Mouse (Mus musculus) erythroblast, adult 5-6 weeks (primary cell): Measurements from ENCODE around the gene Knop1. TPM values are rescaled to one million over a fixed set of nuclear protein-coding genes. Genes with fewer than 3 reads are reported as not detected.

Experiments used
- ATAC-seq: replicated peaks from 2 replicates; pipeline ENCODE4 v1.8.0; 2016; ENCODE audit warnings: moderate number of reproducible peaks, mild to moderate bottlenecking, moderate TSS enrichment, inconsistent platforms; ENCODE audit not compliant: poor library complexity, low FRiP score, severe bottlenecking
- total RNA-seq, 2 experiments: library from RNA; stranded (forward) in 1 of 2; stranded (reverse) in 1 of 2; fragments of 150-400 nt in 1 of 2; fragments of 200-764, 138-1000 nt in 1 of 2; gene quantifications; 2 replicates each; pipeline versions ENCODE4 v1.2.3 to v1.2.4; 2015 to 2017; ENCODE audit warnings: low replicate concordance in 2 of 2

Gene Knop1
- total RNA-seq, 2 experiments from 2014 or later, result 5.2 to 7.2 TPM

GRCm38 (mm10) chr7:118803425-118803824 lies 52.6 kb downstream of the Knop1 start:
- ATAC-seq, result no peak

- ATAC-seq, result no peak
These were observed 54.3 kb downstream of the Knop1 start for GRCm38 (mm10) chr7:118801791-118802190.

GRCm38 (mm10) chr7:118800112-118800734 lies 55.8 kb downstream of the Knop1 start:
- ATAC-seq, result no peak

- ATAC-seq, result no peak
These were observed 57.9 kb downstream of the Knop1 start for GRCm38 (mm10) chr7:118798105-118798570.

GRCm38 (mm10) chr7:118797600-118797999 lies 58.5 kb downstream of the Knop1 start:
- ATAC-seq, result no peak

GRCm38 (mm10) chr7:118796838-118797237 lies 59.2 kb downstream of the Knop1 start:
- no peak for ATAC-seq

GRCm38 (mm10) chr7:118795779-118796178 lies 60.3 kb downstream of the Knop1 start:
- ATAC-seq, result no peak

GRCm38 (mm10) chr7:118793899-118794298 lies 62.2 kb downstream of the Knop1 start:
- no peak for ATAC-seq

Other genes starting within 250 kb of the Knop1 start
- 17.1 and 23.0 TPM in 2 replicates for gene Gde1, start 150.5 kb downstream of the Knop1 start, total RNA-seq (2015; ENCODE audit: low replicate concordance)
- 11.6 and 19.3 TPM in 2 replicates for gene Gde1, start 150.5 kb downstream of the Knop1 start, total RNA-seq (2017; ENCODE audit: low replicate concordance)
- 18.3 and 25.1 TPM in 2 replicates for gene Ccp110, start 143.7 kb downstream of the Knop1 start, total RNA-seq (2015; ENCODE audit: low replicate concordance)
- gene Ccp110, start 143.7 kb downstream of the Knop1 start, total RNA-seq (2017; ENCODE audit: low replicate concordance), result 20.1 and 27.7 TPM in 2 replicates
- gene Vps35l, start 116.0 kb downstream of the Knop1 start, total RNA-seq (2015; ENCODE audit: low replicate concordance), result 18.1 and 21.1 TPM in 2 replicates
- 28.6 and 32.9 TPM in 2 replicates for gene Vps35l, start 116.0 kb downstream of the Knop1 start, total RNA-seq (2017; ENCODE audit: low replicate concordance)
- gene Iqck, start 502 bp downstream of the Knop1 start, total RNA-seq (2015; ENCODE audit: low replicate concordance), result not detected in 2 replicates
- gene Iqck, start 502 bp downstream of the Knop1 start, total RNA-seq (2017; ENCODE audit: low replicate concordance), result not detected in 2 replicates
- not detected in 2 replicates for gene Gprc5b, start 139.0 kb upstream of the Knop1 start, total RNA-seq (2015; ENCODE audit: low replicate concordance)
- not detected in 2 replicates for gene Gprc5b, start 139.0 kb upstream of the Knop1 start, total RNA-seq (2017; ENCODE audit: low replicate concordance)